Mouse (Mus musculus): Measurements from ENCODE around the gene Azi2. TPM values are rescaled to one million over a fixed set of nuclear protein-coding genes. Genes with fewer than 3 reads are reported as not detected.

Azi2 gene
- polyA plus RNA-seq, 1 experiment from 2014 or later: 68.3 TPM

GRCm38 (mm10) chr9:118110360-118110710 lies 70.0 kb downstream of the Azi2 start:
- no peaks in the 10 kb centered on the region for H3K4me1 ChIP-seq (ENCODE audit: insufficient read depth, low read length)
- 45% methylated on average over 2 of the region's 2 CpGs for WGBS
- no peaks in the 10 kb centered on the region for H3K27me3 ChIP-seq (ENCODE audit: insufficient read depth, low read length)
- no peak for ATAC-seq (ENCODE audit: low FRiP score, low TSS enrichment)
- no peak overlapping the region for H3K9ac ChIP-seq (replicated peaks; ENCODE audit: low read length)
- H3K4me3 ChIP-seq (ENCODE audit: low read length): no peak overlapping the region
- H3K27ac ChIP-seq (ENCODE audit: low read length): no peak overlapping the region
- H3K4me2 ChIP-seq (replicated peaks; ENCODE audit: low read depth, low read length): no peak overlapping the region
- H3K9me3 ChIP-seq (ENCODE audit: low read length): no peaks in the 10 kb centered on the region
- no peaks in the 10 kb centered on the region for H3K36me3 ChIP-seq (ENCODE audit: insufficient read depth, low read length)

Small RNA genes within 50 kb of the gene (microRNA-seq; reads per million reads assigned to microRNA genes)
- gene Gm22008: not detected

Other genes starting within 250 kb of the Azi2 start
- gene Cmc1, start 109.7 kb downstream of the Azi2 start, polyA plus RNA-seq (2015; fragmentation: Nextera tagmentation; extraction: Ambion mirVana): 39.2 and 40.2 TPM in 2 replicates

All from kidney, embryonic 16.5 days (tissue).